Mouse (Mus musculus) common myeloid progenitor, adult 5-6 weeks (primary cell): ENCODE measurements around the gene Car9. TPM values are rescaled to one million over a fixed set of nuclear protein-coding genes. Genes with fewer than 3 reads are reported as not detected.

Experiments used
- ATAC-seq: replicated peaks from 2 replicates; pipeline ENCODE4 v1.8.0; 2016; ENCODE audit warnings: low read depth, mild to moderate bottlenecking, moderate TSS enrichment, inconsistent platforms; ENCODE audit not compliant: poor library complexity, severe bottlenecking
- total RNA-seq: library from RNA; stranded (forward); fragments of 200-1000, 187-1606 nt; gene quantifications from 2 replicates; pipeline ENCODE4 v1.2.3, GENCODE M21; 2017

The Car9 gene
- total RNA-seq, 1 experiment from 2014 or later, result 8.3 TPM

GRCm38 (mm10) chr4:43493186-43493845 is 13.4 kb upstream of the Car9 start:
- peak; percentile 77 for ATAC-seq

- no peak for ATAC-seq
These were observed 12.9 kb upstream of the Car9 start for GRCm38 (mm10) chr4:43493846-43494240.

DNA sequence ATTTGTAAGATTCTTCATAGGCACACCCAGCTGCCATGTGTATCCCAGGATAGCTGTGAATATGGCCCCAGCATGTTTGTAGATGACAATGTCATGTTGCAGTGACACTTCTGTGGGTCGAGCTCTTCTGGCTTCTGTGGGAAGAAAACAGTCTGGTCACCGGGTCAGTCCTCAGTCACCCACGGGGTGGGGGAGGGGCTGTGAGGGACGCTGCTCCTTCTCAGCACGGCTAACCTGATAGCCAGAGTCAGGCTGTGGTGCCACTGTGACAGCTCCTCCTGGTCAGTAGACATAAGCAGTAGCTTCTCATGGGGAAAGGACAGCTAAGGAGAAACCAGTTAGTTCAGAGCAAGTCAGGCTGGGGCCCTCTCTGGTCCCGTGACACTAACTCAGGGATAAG is 10.2 kb upstream of the Car9 start:
- no peak for ATAC-seq

DNA sequence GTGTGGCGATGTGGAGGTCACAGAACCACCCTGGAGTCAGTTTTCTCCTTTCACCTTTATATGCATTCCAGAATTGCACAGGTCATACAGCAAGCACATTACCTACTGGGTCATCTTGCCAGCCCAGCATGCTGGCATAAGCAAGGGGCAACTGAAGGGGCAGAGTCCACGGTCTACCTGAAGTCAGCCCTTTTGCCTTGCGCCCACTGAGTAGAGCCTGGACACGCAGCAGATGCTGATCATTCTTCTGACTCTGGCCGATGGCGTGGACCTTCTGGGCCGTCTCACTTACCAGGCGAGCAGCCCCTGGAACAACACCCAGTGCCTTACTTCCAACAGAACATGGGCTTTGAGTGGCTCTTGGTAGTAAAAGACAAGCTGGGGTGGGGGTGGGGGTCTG is 9.4 kb upstream of the Car9 start:
- ATAC-seq, result no peak

DNA sequence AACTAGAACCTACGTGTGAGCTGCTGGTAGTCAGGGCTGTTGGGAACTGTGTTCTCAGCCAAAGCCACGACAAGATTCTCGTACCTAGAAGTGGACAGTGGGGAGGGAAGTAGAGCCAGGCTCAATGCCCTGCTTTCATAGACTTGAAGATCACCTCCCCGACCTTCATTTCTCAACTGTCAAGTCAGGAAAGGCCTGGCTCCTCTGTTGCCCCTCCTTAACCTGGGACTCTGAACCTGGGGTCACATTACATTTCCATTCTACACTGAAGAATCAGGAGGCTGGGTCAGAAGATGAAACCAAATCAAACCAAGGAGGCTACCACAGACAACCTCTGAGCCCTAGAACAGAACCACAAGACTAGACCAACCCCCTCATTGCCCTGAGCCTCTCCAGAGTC is 8.8 kb upstream of the Car9 start:
- no peak for ATAC-seq

DNA sequence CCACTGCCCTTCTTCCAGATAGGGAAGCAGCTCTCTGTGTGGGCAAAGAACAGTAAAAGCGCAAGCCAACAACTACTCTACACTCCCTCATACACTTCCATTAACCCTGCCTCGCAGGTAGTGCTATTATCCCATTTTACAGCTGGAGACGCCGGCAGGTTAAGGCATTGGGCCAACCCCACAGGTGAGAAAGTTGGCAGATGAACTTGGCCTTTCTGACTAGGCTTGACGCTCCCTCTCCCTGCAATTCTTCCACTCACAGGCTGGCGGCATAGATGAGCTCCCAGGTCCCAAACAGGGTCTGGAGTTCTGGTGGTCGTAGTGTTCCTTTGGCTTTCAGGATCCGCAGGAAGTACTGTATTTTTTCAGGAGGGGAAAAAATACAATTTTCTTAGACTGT is 7.8 kb upstream of the Car9 start:
- peak; percentile 59 for ATAC-seq

- peak; percentile 67 for ATAC-seq
These were observed 7.1 kb upstream of the Car9 start, which contains the start of gene Arhgef39 for GRCm38 (mm10) chr4:43499407-43500333. Gene Arhgef39 (minus strand): TSS chr4:43499695.

DNA sequence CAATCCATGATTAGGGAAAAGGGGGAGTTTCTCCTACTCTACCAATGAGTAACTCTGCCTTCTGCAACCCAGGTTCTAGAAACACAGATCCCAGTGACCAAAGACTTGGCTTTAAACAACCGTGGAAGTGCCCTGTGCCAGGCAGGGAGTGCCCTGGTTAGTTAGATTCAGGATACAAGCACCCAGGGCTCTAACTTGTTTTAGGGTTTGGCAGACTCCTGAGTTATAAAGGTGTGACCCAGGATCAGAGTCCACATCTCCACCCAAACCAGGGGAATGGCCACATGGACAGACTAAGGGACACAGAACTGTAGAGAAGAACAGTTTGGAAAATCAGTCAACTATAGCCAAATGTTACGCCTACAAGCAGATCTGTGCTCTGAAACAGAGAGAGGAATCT is 3.7 kb upstream of the Car9 start:
- ATAC-seq, result no peak

DNA sequence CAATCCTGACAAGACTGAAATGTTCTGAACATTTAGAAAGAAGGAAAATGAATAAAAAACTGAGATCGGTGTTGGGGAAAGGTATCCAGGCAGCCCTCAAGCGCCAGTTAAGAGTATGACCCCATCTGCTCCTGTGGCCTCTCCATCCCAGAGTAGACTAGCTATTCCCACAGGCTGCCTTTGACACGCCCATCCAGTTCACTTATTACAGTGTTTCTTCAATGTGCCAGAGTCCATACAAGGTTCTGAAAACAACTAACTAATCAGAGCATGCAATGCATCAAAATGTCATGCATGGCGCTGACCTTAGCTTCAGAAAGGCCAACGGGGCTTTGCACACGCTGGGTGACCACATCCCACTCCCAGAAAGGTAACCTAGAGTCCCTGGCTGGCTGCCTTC is 3.3 kb upstream of the Car9 start:
- ATAC-seq, result no peak

DNA sequence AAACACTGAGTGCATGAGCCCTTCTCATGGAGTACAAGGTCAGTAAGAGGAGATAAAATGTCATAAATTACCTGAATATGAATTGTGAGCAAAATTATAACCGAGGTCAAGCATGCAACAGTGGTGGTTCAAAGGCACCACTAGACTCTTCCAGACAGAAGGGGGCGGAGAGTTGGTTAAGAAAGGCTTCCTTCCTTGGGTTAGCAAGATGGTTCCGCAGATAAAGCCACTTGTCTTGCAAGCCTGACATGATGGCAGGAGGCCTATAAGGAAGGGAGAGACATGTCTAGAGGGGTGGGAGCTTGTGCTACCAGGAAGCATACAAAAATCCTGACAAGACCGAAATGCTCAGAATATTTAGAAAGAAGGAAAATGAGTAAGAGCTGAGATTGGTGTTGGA is 2.5 kb upstream of the Car9 start:
- ATAC-seq, result peak; percentile 57

DNA sequence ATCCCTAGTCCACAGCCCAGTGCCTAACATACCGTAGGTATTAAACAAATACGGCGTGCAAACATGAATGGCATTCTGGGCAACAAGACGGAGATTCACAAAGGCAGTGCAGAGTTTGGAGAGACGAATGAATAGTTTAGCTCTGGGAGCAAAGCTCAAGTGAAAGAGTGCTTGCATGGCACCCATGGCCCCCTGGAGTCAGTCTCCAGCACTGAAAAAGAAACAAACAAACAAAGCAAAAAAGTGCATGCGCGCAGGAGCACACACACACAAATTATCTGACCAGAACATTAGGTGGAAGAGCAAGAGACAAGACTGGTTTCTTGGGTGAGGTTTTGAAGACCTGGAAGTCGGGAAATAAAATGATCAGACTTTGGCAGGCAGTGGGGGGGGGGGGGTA is 692 bp upstream of the Car9 start:
- no peak for ATAC-seq

GRCm38 (mm10) chr4:43507938-43508665 is 1.3 kb downstream of the Car9 start:
- ATAC-seq, result no peak; the same call in 1 of the 2 replicates

GRCm38 (mm10) chr4:43508666-43508997 is 1.9 kb downstream of the Car9 start:
- peak; percentile 86 for ATAC-seq

- ATAC-seq, result peak; percentile 50
These were observed 2.3 kb downstream of the Car9 start for GRCm38 (mm10) chr4:43509109-43509508.

GRCm38 (mm10) chr4:43511675-43512454 is 5.1 kb downstream of the Car9 start:
- ATAC-seq, result no peak

DNA sequence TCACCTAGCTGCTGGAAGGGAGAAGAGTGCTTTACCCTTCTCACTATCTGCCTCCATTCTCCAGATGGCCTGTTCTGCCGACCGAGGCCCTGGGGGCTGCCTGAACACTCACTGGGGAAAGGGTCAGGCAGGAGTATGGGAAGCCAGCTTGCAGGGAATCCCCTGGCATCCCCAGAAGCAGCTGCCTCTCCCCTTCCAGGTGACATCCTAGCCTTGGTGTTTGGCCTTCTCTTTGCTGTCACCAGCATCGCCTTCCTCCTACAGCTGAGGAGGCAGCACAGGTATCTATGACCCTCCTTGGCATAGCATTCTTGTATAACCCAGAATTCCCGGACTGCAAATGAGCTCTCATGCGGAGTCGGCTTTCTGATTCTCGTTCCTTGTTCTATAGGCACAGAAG is 5.9 kb downstream of the Car9 start:
- no peak for ATAC-seq

GRCm38 (mm10) chr4:43513300-43513699 is 6.5 kb downstream of the Car9 start:
- ATAC-seq, result no peak

DNA sequence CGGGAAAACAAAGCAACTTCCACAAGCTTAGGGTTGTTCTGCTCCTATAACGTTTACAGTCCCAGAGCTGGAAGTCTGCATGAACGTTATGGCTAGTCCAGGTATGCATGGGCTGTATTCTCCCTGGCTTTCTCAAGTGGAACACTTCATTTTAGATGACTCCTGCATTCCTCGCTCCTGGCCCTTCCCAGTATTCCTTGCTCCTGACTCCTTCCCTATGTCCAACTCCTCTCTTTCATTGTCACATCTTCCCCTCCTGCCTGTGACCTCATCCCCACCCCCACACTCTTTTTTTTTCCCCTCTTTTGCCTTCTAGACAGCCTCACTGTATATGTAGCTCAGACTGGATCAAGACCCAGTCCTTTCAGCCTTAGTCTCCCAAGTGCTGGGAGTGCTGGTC is 7.0 kb downstream of the Car9 start:
- ATAC-seq, result no peak

- ATAC-seq, result peak; percentile 33
These were observed 9.3 kb downstream of the Car9 start for GRCm38 (mm10) chr4:43515764-43516708.
